In genomic region chr1:134173081-134173480, GRCm38 (mm10) we compare ENCODE assay signal across 24 mouse cellular contexts. TPM values are rescaled to one million over a fixed set of nuclear protein-coding genes. Genes with fewer than 3 reads are reported as not detected.
A peak's percentile ranks its signal among the peaks of the same experiment; 100 is the strongest.
DNase-seq lines count a peak whose midpoint lies in the region; ATAC-seq and TF ChIP-seq lines count a peak whose summit lies in the region.
"Had no signal": no experiment of that assay in that cellular context is flagged by ENCODE, and none has a peak within 500 bp of the region (broad histone marks: within the 10 kb centered on the region; RNA-seq: fewer than 3 reads in every experiment).

No protein-coding gene starts in this region.

- TF ChIP-seq POLR2A in liver, adult 2 months (IDR thresholded peaks at IDR 0.05; ENCODE audit: extremely low read depth, insufficient read depth, low read length), result no peak

- H3K36me3 ChIP-seq in liver, adult 2 months (ENCODE audit: control insufficient read depth, insufficient read depth, low read length), result no peaks in the 10 kb centered on the region
- H3K36me3 ChIP-seq in liver, postnatal 0 days (replicated peaks; ENCODE audit: insufficient read depth, low read length), result no peaks in the 10 kb centered on the region
- H3K36me3 ChIP-seq in liver, embryonic 12.5 days, result no peaks in the 10 kb centered on the region
- no peaks in the 10 kb centered on the region for H3K36me3 ChIP-seq in midbrain, embryonic 11.5 days (ENCODE audit: control insufficient read depth, insufficient read depth, low read length)
- no peaks in the 10 kb centered on the region for H3K36me3 ChIP-seq in midbrain, embryonic 10.5 days
- H3K36me3 ChIP-seq in stomach, postnatal 0 days (ENCODE audit: control insufficient read depth, insufficient read depth, low read length), result no peaks in the 10 kb centered on the region
- H3K36me3 ChIP-seq: G1E had no signal

- 19% methylated on average over 7 of the region's 7 CpGs for WGBS in liver, adult 2 months
- WGBS in liver, postnatal 0 days (ENCODE audit: insufficient replicate concordance), result 54% methylated on average over 7 of the region's 7 CpGs
- WGBS in liver, embryonic 12.5 days (ENCODE audit: insufficient replicate concordance), result 68% methylated on average over 7 of the region's 7 CpGs
- 71% methylated on average over 7 of the region's 7 CpGs for WGBS in midbrain, embryonic 11.5 days
- WGBS in midbrain, embryonic 10.5 days, result 65% methylated on average over 7 of the region's 7 CpGs
- whole genome bisulfite sequencing in stomach, postnatal 0 days, result 48% methylated on average over 7 of the region's 7 CpGs

- H3K9me3 ChIP-seq in liver, postnatal 0 days (ENCODE audit: low read length), result no peaks in the 10 kb centered on the region
- no peaks in the 10 kb centered on the region for H3K9me3 ChIP-seq in liver, embryonic 12.5 days (replicated peaks)
- H3K9me3 ChIP-seq in midbrain, embryonic 11.5 days (ENCODE audit: control insufficient read depth, low read length), result no peaks in the 10 kb centered on the region
- H3K9me3 ChIP-seq in midbrain, embryonic 10.5 days (replicated peaks), result no peaks in the 10 kb centered on the region; the same call in 1 of the 2 replicates
- H3K9me3 ChIP-seq in stomach, postnatal 0 days (ENCODE audit: control insufficient read depth, low read length), result no peaks in the 10 kb centered on the region
- H3K9me3 ChIP-seq: G1E had no signal

- H3K4me3 ChIP-seq in liver, adult 2 months (ENCODE audit: insufficient read depth, low read depth, low read length), result no peak overlapping the region
- no peak overlapping the region for H3K4me3 ChIP-seq in liver, postnatal 0 days (ENCODE audit: low read depth, low read length)
- no peak overlapping the region for H3K4me3 ChIP-seq in liver, embryonic 12.5 days
- no peak overlapping the region for H3K4me3 ChIP-seq in midbrain, embryonic 11.5 days (ENCODE audit: low read depth, low read length)
- no peak overlapping the region for H3K4me3 ChIP-seq in midbrain, embryonic 10.5 days
- H3K4me3 ChIP-seq in stomach, postnatal 0 days (ENCODE audit: low read depth, low read length), result no peak overlapping the region

- no peak overlapping the region for H3K4me2 ChIP-seq in liver, postnatal 0 days (ENCODE audit: low read depth, low read length)
- no peak overlapping the region for H3K4me2 ChIP-seq in liver, embryonic 12.5 days
- H3K4me2 ChIP-seq in midbrain, embryonic 11.5 days, result no peak overlapping the region
- no peak overlapping the region for H3K4me2 ChIP-seq in stomach, postnatal 0 days (replicated peaks; ENCODE audit: low read depth)

- no peak for TF ChIP-seq EP300 in liver, postnatal 0 days (IDR thresholded peaks at IDR 0.05; ENCODE audit: low read depth)
- TF ChIP-seq EP300 in stomach, postnatal 0 days (optimal IDR thresholded peaks at IDR 0.05), result no peak

- no peak for TF ChIP-seq CTCF in liver, adult 2 months (IDR thresholded peaks at IDR 0.05; ENCODE audit: low read depth, low read length)
- no peak for TF ChIP-seq CTCF in liver, postnatal 0 days (IDR thresholded peaks at IDR 0.05; ENCODE audit: low read depth)
- no peak for TF ChIP-seq CTCF in stomach, postnatal 0 days (IDR thresholded peaks at IDR 0.05; ENCODE audit: low read depth)

- no peak overlapping the region for H3K27ac ChIP-seq in liver, adult 2 months (replicated peaks; ENCODE audit: insufficient read depth, low read depth, low read length)
- peak overlapping the region; percentile 48; the same call in 1 of the 2 replicates for H3K27ac ChIP-seq in liver, postnatal 0 days (ENCODE audit: low read depth)
- no peak overlapping the region for H3K27ac ChIP-seq in liver, embryonic 12.5 days
- no peak overlapping the region for H3K27ac ChIP-seq in midbrain, embryonic 11.5 days (ENCODE audit: low read depth, low read length)
- H3K27ac ChIP-seq in midbrain, embryonic 10.5 days (replicated peaks), result no peak overlapping the region
- H3K27ac ChIP-seq in stomach, postnatal 0 days (replicated peaks), result 0 out of 2 replicates have a peak overlapping the region, but pooled peaks have one; percentile 18

- H3K79me2 ChIP-seq in liver, adult 2 months (ENCODE audit: control insufficient read depth, insufficient read depth, low read length), result no peaks in the 10 kb centered on the region

- ATAC-seq in liver, postnatal 0 days, result peak; percentile 84
- no peak for ATAC-seq in liver, embryonic 12.5 days
- no peak for ATAC-seq in midbrain, embryonic 11.5 days (ENCODE audit: low FRiP score)
- ATAC-seq in stomach, postnatal 0 days (ENCODE audit: low FRiP score, low TSS enrichment), result no peak
- ATAC-seq: activated CD4-positive, CD25-positive, alpha-beta regulatory T cell, adult 4 months; CD4-positive, CD25-positive, alpha-beta regulatory T cell, adult 4 months; Patski had no signal

- peak; percentile 83 for DNase-seq in liver, adult 2 months (ENCODE audit: extremely low read depth, low read depth, low spot score)
- DNase-seq in liver, result no peak
- DNase-seq in liver, postnatal 0 days, result no peak
- DNase-seq in midbrain, embryonic 11.5 days (ENCODE audit: low spot score, missing footprints), result peak; percentile 79
- no peak for DNase-seq in midbrain, embryonic 10.5 days (ENCODE audit: low spot score)
- DNase-seq in stomach, postnatal 0 days (ENCODE audit: low spot score), result no peak
- DNase-seq in heart, adult 11 months, result no peak
- DNase-seq: adrenal gland, adult 2 months; adrenal gland, adult 8-10 months; adrenal gland, postnatal 10 days; adrenal gland, postnatal 14 days; adrenal gland, postnatal 25 days; adrenal gland, postnatal 36 days; B cell, adult 2 months; cerebellum, adult 11 months; cerebellum, adult 11-12 months had no signal

- H3K9ac ChIP-seq in liver, adult 2 months (ENCODE audit: low read depth, low read length), result no peak overlapping the region
- H3K9ac ChIP-seq in liver, postnatal 0 days (replicated peaks), result no peak overlapping the region
- H3K9ac ChIP-seq in liver, embryonic 12.5 days, result no peak overlapping the region
- H3K9ac ChIP-seq in midbrain, embryonic 11.5 days (ENCODE audit: low read length), result no peak overlapping the region
- no peak overlapping the region for H3K9ac ChIP-seq in stomach, postnatal 0 days (ENCODE audit: low read length)

- no peaks in the 10 kb centered on the region for H3K27me3 ChIP-seq in liver, adult 2 months (ENCODE audit: control insufficient read depth, insufficient read depth, low read length)
- no peaks in the 10 kb centered on the region for H3K27me3 ChIP-seq in liver, postnatal 0 days (ENCODE audit: insufficient read depth, low read length)
- 0 out of 2 replicates have a peak, but pooled peaks cover 9% of the 10 kb centered on the region for H3K27me3 ChIP-seq in liver, embryonic 12.5 days (replicated peaks)
- no peaks in the 10 kb centered on the region for H3K27me3 ChIP-seq in midbrain, embryonic 11.5 days (ENCODE audit: control insufficient read depth, insufficient read depth, low read length)
- H3K27me3 ChIP-seq in midbrain, embryonic 10.5 days (ENCODE audit: low read depth, poor library complexity, severe bottlenecking), result peaks cover 6% of the 10 kb centered on the region; the same call in 1 of the 2 replicates
- no peaks in the 10 kb centered on the region for H3K27me3 ChIP-seq in stomach, postnatal 0 days (ENCODE audit: control insufficient read depth, insufficient read depth, low read length)
- H3K27me3 ChIP-seq: CH12.LX had no signal

- H3K4me1 ChIP-seq in liver, adult 2 months (ENCODE audit: control insufficient read depth, insufficient read depth, low read length), result peaks cover 3% of the 10 kb centered on the region; the same call in 1 of the 2 replicates
- H3K4me1 ChIP-seq in liver, postnatal 0 days (ENCODE audit: insufficient read depth), result no peaks in the 10 kb centered on the region
- peaks cover 9% of the 10 kb centered on the region for H3K4me1 ChIP-seq in liver, embryonic 12.5 days
- no peaks in the 10 kb centered on the region for H3K4me1 ChIP-seq in midbrain, embryonic 11.5 days (ENCODE audit: control insufficient read depth, insufficient read depth, low read length)
- H3K4me1 ChIP-seq in midbrain, embryonic 10.5 days, result peaks cover 4% of the 10 kb centered on the region; the same call in 1 of the 2 replicates
- no peaks in the 10 kb centered on the region for H3K4me1 ChIP-seq in stomach, postnatal 0 days (replicated peaks; ENCODE audit: control insufficient read depth, insufficient read depth)

RNA-seq across cellular contexts. Expression of gene Chil1, which starts 8.9 kb away (rescaled TPM):
- total RNA-seq in liver, adult 2 months (2014; rRNA removed), result 0.09 and 0.27 TPM in 2 replicates
- 0.30 and 0.34 TPM in 2 replicates for polyA plus RNA-seq in liver, adult 2 months (2012; rRNA removed)
- polyA plus RNA-seq in liver, postnatal 0 days (2015; fragmentation: Nextera tagmentation; extraction: Ambion mirVana), result 18.8 and 19.3 TPM in 2 replicates
- polyA plus RNA-seq in liver, embryonic 12.5 days (2016; fragmentation: Nextera tagmentation; extraction: Ambion mirVana), result 1.4 and 1.5 TPM in 2 replicates
- 1.8 and 2.2 TPM in 2 replicates for polyA plus RNA-seq in midbrain, embryonic 11.5 days (2014; fragmentation: Nextera tagmentation; extraction: Ambion mirVana)
- polyA plus RNA-seq in midbrain, embryonic 10.5 days (2016; fragmentation: Nextera tagmentation; extraction: Ambion mirVana), result 0.82 and 0.90 TPM in 2 replicates
- 2.8 and 3.1 TPM in 2 replicates for polyA plus RNA-seq in stomach, postnatal 0 days (2015; fragmentation: Nextera tagmentation; extraction: Ambion mirVana)
- total RNA-seq: G1E, MEL had no signal
- polyA plus RNA-seq: activated CD4-positive, CD25-positive, alpha-beta regulatory T cell, adult 4 months; G1E had no signal

RNA-seq across cellular contexts. Expression of gene Mybph, which starts 20.2 kb away (rescaled TPM):
- not detected in 2 replicates for total RNA-seq in liver, adult 2 months (2014; rRNA removed)
- not detected in 2 replicates for polyA plus RNA-seq in liver, adult 2 months (2012; rRNA removed)
- polyA plus RNA-seq in liver, postnatal 0 days (2015; fragmentation: Nextera tagmentation; extraction: Ambion mirVana), result 0.14 TPM in 1 of 2 replicates, not detected in the other
- 0.37 and 1.1 TPM in 2 replicates for polyA plus RNA-seq in liver, embryonic 12.5 days (2016; fragmentation: Nextera tagmentation; extraction: Ambion mirVana)
- polyA plus RNA-seq in midbrain, embryonic 11.5 days (2014; fragmentation: Nextera tagmentation; extraction: Ambion mirVana), result 0.12 and 0.22 TPM in 2 replicates
- polyA plus RNA-seq in midbrain, embryonic 10.5 days (2016; fragmentation: Nextera tagmentation; extraction: Ambion mirVana), result 0.09 and 0.10 TPM in 2 replicates
- 1.6 and 2.2 TPM in 2 replicates for polyA plus RNA-seq in stomach, postnatal 0 days (2015; fragmentation: Nextera tagmentation; extraction: Ambion mirVana)
- total RNA-seq: adrenal gland, postnatal 14 days; adrenal gland, postnatal 25 days; ES-E14; MEL had no signal
- polyA plus RNA-seq: activated CD4-positive, CD25-positive, alpha-beta regulatory T cell, adult 4 months; CD4-positive, CD25-positive, alpha-beta regulatory T cell, adult 4 months; G1E; Patski had no signal

Comparison
In these comparisons a context has a peak if more than half of its experiments do, and no peak if none do; other contexts are left out.
1. DNase-seq: peak in liver, adult 2 months (single experiment) and midbrain, embryonic 11.5 days (single experiment); none in liver (single experiment), liver, postnatal 0 days (single experiment), midbrain, embryonic 10.5 days (single experiment), stomach, postnatal 0 days (single experiment) and heart, adult 11 months (single experiment).
2. H3K27ac ChIP-seq: peak in liver, postnatal 0 days (single experiment) and stomach, postnatal 0 days (single experiment); none in liver, adult 2 months (single experiment), liver, embryonic 12.5 days (single experiment), midbrain, embryonic 11.5 days (single experiment) and midbrain, embryonic 10.5 days (single experiment).